Mouse (Mus musculus) lung, embryonic 16.5 days (tissue): Measurements from ENCODE around the gene Arhgdib. TPM values are rescaled to one million over a fixed set of nuclear protein-coding genes. Genes with fewer than 3 reads are reported as not detected.

ENCODE experiments used
- polyA plus RNA-seq: library from polyadenylated mRNA; unstranded; fragments of >200 nt; fragmentation: Nextera tagmentation; extraction: Ambion mirVana; gene quantifications from 2 replicates; pipeline ENCODE4 v1.2.1, GENCODE M21; 2015

Gene Arhgdib
- polyA plus RNA-seq, 1 experiment from 2014 or later: 85.2 TPM

Other genes with a start within 250 kb of the Arhgdib start
- gene Gucy2c, start 160.1 kb downstream of the Arhgdib start, polyA plus RNA-seq: 0.13 and 0.21 TPM in 2 replicates
- gene Hist4h4, start 137.5 kb downstream of the Arhgdib start, polyA plus RNA-seq: 0.93 and 1.1 TPM in 2 replicates
- gene H2afj, start 133.7 kb downstream of the Arhgdib start, polyA plus RNA-seq: 121 and 141 TPM in 2 replicates
- gene BC049715, start 114.3 kb downstream of the Arhgdib start, polyA plus RNA-seq: 0.87 and 1.7 TPM in 2 replicates
- gene Wbp11, start 113.7 kb downstream of the Arhgdib start, polyA plus RNA-seq: 91.1 and 107 TPM in 2 replicates
- gene Smco3, start 106.4 kb downstream of the Arhgdib start, polyA plus RNA-seq: 3.3 and 3.5 TPM in 2 replicates
- gene Art4, start 84.2 kb downstream of the Arhgdib start, polyA plus RNA-seq: 7.1 and 7.8 TPM in 2 replicates
- gene Mgp, start 66.1 kb downstream of the Arhgdib start, polyA plus RNA-seq: 1,118 and 1,160 TPM in 2 replicates
- 0.35 and 0.97 TPM in 2 replicates for gene Erp27, start 19.7 kb downstream of the Arhgdib start, polyA plus RNA-seq
- gene Pde6h, start 18.1 kb downstream of the Arhgdib start, polyA plus RNA-seq: 0.20 TPM in 1 of 2 replicates, not detected in the other
- 24.9 and 25.0 TPM in 2 replicates for gene Rerg, start 228.6 kb upstream of the Arhgdib start, polyA plus RNA-seq